In genomic region chr2:151862257-151862810, GRCm38 (mm10) we compare ENCODE assay signal across 10 mouse cellular contexts. TPM values are rescaled to one million over a fixed set of nuclear protein-coding genes. Genes with fewer than 3 reads are reported as not detected.
DNase-seq lines count a peak whose midpoint lies in the region; ATAC-seq and TF ChIP-seq lines count a peak whose summit lies in the region.
"Had no signal": no experiment of that assay in that cellular context is flagged by ENCODE, and none has a peak within 500 bp of the region (broad histone marks: within the 10 kb centered on the region; RNA-seq: fewer than 3 reads in every experiment).

No protein-coding gene starts in this region.

- CTCF ChIA-PET in Patski (lab: Charles Lee), result interaction anchor here (1.0 to 2.0 kb wide), 3 partner anchors 11 to 288 kb away, joined by 3 to 10 read pairs (median 3); no protein-coding TSS in a partner anchor

- no peak for ATAC-seq in cerebellum, adult (ENCODE audit: insufficient number of reproducible peaks, low FRiP score, low TSS enrichment)
- no peak for ATAC-seq in kidney, postnatal 0 days (replicated peaks; ENCODE audit: low FRiP score, low read depth)
- ATAC-seq in Patski, result no peak
- 0 out of 2 replicates have a peak, but pooled peaks have one; percentile 43 for ATAC-seq in midbrain, embryonic 13.5 days
- no peak for ATAC-seq in activated CD4-positive, CD25-positive, alpha-beta regulatory T cell, adult 4 months
- ATAC-seq: intestine, embryonic 15.5 days had no signal

- no peak overlapping the region for H3K4me3 ChIP-seq in cerebellum, adult 2 months (replicated peaks; ENCODE audit: insufficient read depth, low read depth, low read length)
- no peak overlapping the region for H3K4me3 ChIP-seq in kidney, postnatal 0 days (replicated peaks; ENCODE audit: low read depth, low read length)
- H3K4me3 ChIP-seq in midbrain, embryonic 13.5 days (replicated peaks), result no peak overlapping the region
- H3K4me3 ChIP-seq: intestine, embryonic 15.5 days had no signal

- H3K27me3 ChIP-seq in cerebellum, adult 2 months (ENCODE audit: control insufficient read depth, insufficient read depth, low read length), result no peaks in the 10 kb centered on the region
- H3K27me3 ChIP-seq in kidney, postnatal 0 days (ENCODE audit: insufficient read depth, low read length), result no peaks in the 10 kb centered on the region
- H3K27me3 ChIP-seq in Patski, result peaks cover 30% of the 10 kb centered on the region
- no peaks in the 10 kb centered on the region for H3K27me3 ChIP-seq in midbrain, embryonic 13.5 days
- H3K27me3 ChIP-seq: intestine, embryonic 15.5 days had no signal

- no peaks in the 10 kb centered on the region for H3K9me3 ChIP-seq in kidney, postnatal 0 days (replicated peaks; ENCODE audit: low read length)
- H3K9me3 ChIP-seq in midbrain, embryonic 13.5 days, result no peaks in the 10 kb centered on the region
- H3K9me3 ChIP-seq: intestine, embryonic 15.5 days had no signal

- DNase-seq in cerebellum, adult 2 months, result no peak
- peak; percentile 41 for DNase-seq in kidney, postnatal 0 days (ENCODE audit: low spot score)
- DNase-seq in kidney, postnatal 25 days, result no peak
- DNase-seq in Patski (ENCODE audit: low read depth, low spot score), result no peak
- DNase-seq in thymus, postnatal 36 days, result no peak

- H3K9ac ChIP-seq in kidney, postnatal 0 days (ENCODE audit: low read depth, low read length), result no peak overlapping the region
- no peak overlapping the region for H3K9ac ChIP-seq in midbrain, embryonic 13.5 days (replicated peaks)
- H3K9ac ChIP-seq: intestine, embryonic 15.5 days had no signal

- no peak for TF ChIP-seq POLR2A in cerebellum, adult 2 months (IDR thresholded peaks at IDR 0.05; ENCODE audit: borderline replicate concordance, insufficient read depth, low read length)

- TF ChIP-seq CTCF in cerebellum, adult 2 months (IDR thresholded peaks at IDR 0.05; ENCODE audit: borderline replicate concordance, insufficient read depth, low read depth, low read length), result peak; percentile 47; the same call in 1 of the 2 replicates
- TF ChIP-seq CTCF in kidney, postnatal 0 days (IDR thresholded peaks at IDR 0.05; ENCODE audit: low read depth), result peak; percentile 71
- peak; percentile 69 for TF ChIP-seq CTCF in Patski (IDR thresholded peaks at IDR 0.05)

- H3K36me3 ChIP-seq in kidney, postnatal 0 days (ENCODE audit: insufficient read depth, low read length), result no peaks in the 10 kb centered on the region
- no peaks in the 10 kb centered on the region for H3K36me3 ChIP-seq in midbrain, embryonic 13.5 days
- H3K36me3 ChIP-seq: intestine, embryonic 15.5 days had no signal

- 31% methylated on average over 5 of the region's 5 CpGs for WGBS in cerebellum, adult 2 months
- 57% methylated on average over 5 of the region's 5 CpGs for WGBS in kidney, postnatal 0 days
- WGBS in midbrain, embryonic 13.5 days, result 48% methylated on average over 5 of the region's 5 CpGs

- no peak overlapping the region for H3K4me2 ChIP-seq in kidney, postnatal 0 days (ENCODE audit: low read length)
- no peak overlapping the region for H3K4me2 ChIP-seq in midbrain, embryonic 13.5 days (replicated peaks)
- H3K4me2 ChIP-seq: intestine, embryonic 15.5 days had no signal

- no peaks in the 10 kb centered on the region for H3K4me1 ChIP-seq in cerebellum, adult 2 months (ENCODE audit: control insufficient read depth, insufficient read depth, low read length)
- H3K4me1 ChIP-seq in kidney, postnatal 0 days (replicated peaks; ENCODE audit: insufficient read depth, low read length), result no peaks in the 10 kb centered on the region
- H3K4me1 ChIP-seq in midbrain, embryonic 13.5 days (replicated peaks), result no peaks in the 10 kb centered on the region
- H3K4me1 ChIP-seq: intestine, embryonic 15.5 days had no signal

- POLR2A ChIA-PET in Patski (lab: Charles Lee), result no interaction called here

- H3K27ac ChIP-seq in cerebellum, adult 2 months (ENCODE audit: insufficient read depth, low read length), result no peak overlapping the region
- no peak overlapping the region for H3K27ac ChIP-seq in kidney, postnatal 0 days
- H3K27ac ChIP-seq in midbrain, embryonic 13.5 days, result no peak overlapping the region
- H3K27ac ChIP-seq: intestine, embryonic 15.5 days had no signal

- in situ Hi-C loops in Patski (cut with MboI; ENCODE audit: low pct_unique_long_range_greater_than_20kb), result loop anchor here (5.0 kb wide), 1 partner anchor 110 kb away; no protein-coding TSS in a partner anchor

RNA-seq across cellular contexts. Expression of gene Rspo4, which starts 19.6 kb away (rescaled TPM):
- not detected in 2 replicates for polyA plus RNA-seq in cerebellum, adult 2 months (2012; rRNA removed)
- 0.05 TPM in 1 of 2 replicates, not detected in the other for polyA plus RNA-seq in kidney, postnatal 0 days (2015; fragmentation: Nextera tagmentation; extraction: Ambion mirVana)
- not detected for polyA plus RNA-seq in Patski (2021)
- 0.07 and 0.08 TPM in 2 replicates for polyA plus RNA-seq in midbrain, embryonic 13.5 days (2015; fragmentation: Nextera tagmentation; extraction: Ambion mirVana)
- polyA plus RNA-seq in activated CD4-positive, CD25-positive, alpha-beta regulatory T cell, adult 4 months (2017; shearing (Covaris generic)), result not detected
- polyA plus RNA-seq: C2C12; intestine, embryonic 15.5 days had no signal

RNA-seq across cellular contexts. Expression of gene Angpt4, which starts 48.7 kb away (rescaled TPM):
- 0.23 and 0.25 TPM in 2 replicates for polyA plus RNA-seq in cerebellum, adult 2 months (2012; rRNA removed)
- polyA plus RNA-seq in kidney, postnatal 0 days (2015; fragmentation: Nextera tagmentation; extraction: Ambion mirVana), result 2.2 and 2.7 TPM in 2 replicates
- polyA plus RNA-seq in Patski (2021), result 44.3 TPM
- 0.10 and 0.11 TPM in 2 replicates for polyA plus RNA-seq in midbrain, embryonic 13.5 days (2015; fragmentation: Nextera tagmentation; extraction: Ambion mirVana)
- polyA plus RNA-seq in activated CD4-positive, CD25-positive, alpha-beta regulatory T cell, adult 4 months (2017; shearing (Covaris generic)), result not detected

Comparison
In these comparisons a context has a peak if more than half of its experiments do, and no peak if none do; other contexts are left out.
1. RNA of gene Angpt4, which starts 48.7 kb away (polyA plus RNA-seq): 44.3 TPM in Patski (single experiment); 2.2 to 2.7 TPM in kidney, postnatal 0 days, 0.23 to 0.25 TPM in cerebellum, adult 2 months, not detected in activated CD4-positive, CD25-positive, alpha-beta regulatory T cell, adult 4 months and 0.10 to 0.11 TPM in midbrain, embryonic 13.5 days; every median in the first group is over 10 times any median in the second.
2. Peak in every context shown above with its lines, with median percentiles within 50 percentile points of each other: CTCF ChIP-seq.